ENCODE assay signal across 20 mouse cellular contexts in the genomic region with DNA sequence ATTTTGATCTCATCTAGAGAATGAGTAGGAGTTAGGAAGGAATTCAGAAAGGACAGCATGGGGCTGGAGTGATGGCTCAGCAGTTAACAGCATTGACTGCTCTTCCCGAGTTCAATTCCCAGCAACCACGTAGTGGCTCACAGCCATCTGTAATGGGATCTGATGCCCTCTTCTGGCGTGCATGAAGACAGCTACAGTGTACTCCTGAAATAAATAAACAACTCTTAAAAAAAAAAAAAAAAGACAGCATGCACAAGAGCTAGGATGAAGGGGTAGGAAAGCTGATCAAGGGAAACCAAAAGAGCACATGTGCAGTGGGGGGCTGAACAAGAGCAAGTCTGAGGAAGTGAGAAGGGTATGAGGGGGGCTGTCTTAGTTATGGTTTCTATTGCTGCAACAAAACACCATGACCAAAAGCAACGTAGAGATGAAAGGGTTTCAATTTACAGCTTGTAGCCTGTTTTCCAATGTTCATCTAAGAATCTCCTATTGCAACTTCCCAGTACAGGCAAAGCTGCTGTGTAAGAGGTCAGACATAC.
A peak's percentile ranks its signal among the peaks of the same experiment; 100 is the strongest.
DNase-seq lines count a peak whose midpoint lies in the region; ATAC-seq and TF ChIP-seq lines count a peak whose summit lies in the region.
"Had no signal": no experiment of that assay in that cellular context is flagged by ENCODE, and none has a peak within 500 bp of the region (broad histone marks: within the 10 kb centered on the region; RNA-seq: fewer than 3 reads in every experiment).

No protein-coding gene starts in this region.

- 47% methylated on average over 4 of the region's 4 CpGs for WGBS in hindbrain, postnatal 0 days
- WGBS in hindbrain, embryonic 16.5 days: 53% methylated on average over 4 of the region's 4 CpGs
- WGBS in lung, postnatal 0 days: 46% methylated on average over 4 of the region's 4 CpGs
- WGBS in stomach, postnatal 0 days: 56% methylated on average over 4 of the region's 4 CpGs

- H3K36me3 ChIP-seq in hindbrain, postnatal 0 days (ENCODE audit: insufficient read depth, low read length): no peaks in the 10 kb centered on the region
- peaks cover 3% of the 10 kb centered on the region; the same call in 1 of the 2 replicates for H3K36me3 ChIP-seq in hindbrain, embryonic 16.5 days (ENCODE audit: control insufficient read depth, insufficient read depth, low read length)
- H3K36me3 ChIP-seq in lung, postnatal 0 days (ENCODE audit: insufficient read depth, low read length): no peaks in the 10 kb centered on the region
- no peaks in the 10 kb centered on the region; the same call in 1 of the 2 replicates for H3K36me3 ChIP-seq in stomach, postnatal 0 days (ENCODE audit: control insufficient read depth, insufficient read depth, low read length)
- H3K36me3 ChIP-seq: embryonic facial prominence, embryonic 12.5 days; neural tube, embryonic 12.5 days had no signal

- H3K9ac ChIP-seq in hindbrain, postnatal 0 days (replicated peaks; ENCODE audit: low read length): no peak overlapping the region
- no peak overlapping the region for H3K9ac ChIP-seq in hindbrain, embryonic 16.5 days (ENCODE audit: low read depth, low read length)
- H3K9ac ChIP-seq in lung, postnatal 0 days (replicated peaks; ENCODE audit: low read depth): no peak overlapping the region
- H3K9ac ChIP-seq in stomach, postnatal 0 days (ENCODE audit: low read length): no peak overlapping the region
- H3K9ac ChIP-seq: embryonic facial prominence, embryonic 12.5 days; neural tube, embryonic 12.5 days had no signal

- POLR2A ChIA-PET in Patski (lab: Charles Lee): no interaction called here

- TF ChIP-seq EP300 in lung, postnatal 0 days (IDR thresholded peaks at IDR 0.05): no peak
- no peak for TF ChIP-seq EP300 in stomach, postnatal 0 days (optimal IDR thresholded peaks at IDR 0.05)

- no peaks in the 10 kb centered on the region for H3K4me1 ChIP-seq in hindbrain, postnatal 0 days (ENCODE audit: insufficient read depth, low read length)
- no peaks in the 10 kb centered on the region for H3K4me1 ChIP-seq in hindbrain, embryonic 16.5 days (ENCODE audit: control insufficient read depth, insufficient read depth, low read depth, low read length)
- H3K4me1 ChIP-seq in lung, postnatal 0 days (ENCODE audit: insufficient read depth, low read depth, low read length): no peaks in the 10 kb centered on the region
- H3K4me1 ChIP-seq in stomach, postnatal 0 days (replicated peaks; ENCODE audit: control insufficient read depth, insufficient read depth): no peaks in the 10 kb centered on the region
- H3K4me1 ChIP-seq: embryonic facial prominence, embryonic 12.5 days; neural tube, embryonic 12.5 days had no signal

- DNase-seq in hindbrain, postnatal 0 days (ENCODE audit: low spot score): no peak
- DNase-seq in lung, postnatal 0 days (ENCODE audit: low spot score): no peak
- DNase-seq in lung, postnatal 10 days: no peak
- DNase-seq in Patski (ENCODE audit: low read depth, low spot score): no peak
- no peak for DNase-seq in stomach, postnatal 0 days (ENCODE audit: low spot score)
- DNase-seq in thymus, adult 18-20 months: no peak
- DNase-seq: adrenal gland, adult 8-10 months; cerebellum, adult 8-10 months; heart, postnatal 36 days; kidney, adult 8-10 months; layer of hippocampus, postnatal 36 days; left cerebral cortex, postnatal 4 days; lung, postnatal 14 days; thymus, postnatal 4 days had no signal

- no peak overlapping the region for H3K4me2 ChIP-seq in hindbrain, postnatal 0 days (ENCODE audit: low read depth, low read length)
- H3K4me2 ChIP-seq in hindbrain, embryonic 16.5 days (ENCODE audit: low read length): no peak overlapping the region
- H3K4me2 ChIP-seq in lung, postnatal 0 days (replicated peaks; ENCODE audit: low read depth, low read length): no peak overlapping the region
- H3K4me2 ChIP-seq in stomach, postnatal 0 days (replicated peaks; ENCODE audit: low read depth): no peak overlapping the region
- H3K4me2 ChIP-seq: embryonic facial prominence, embryonic 12.5 days; liver, embryonic 11.5 days; neural tube, embryonic 12.5 days had no signal

- in situ Hi-C loops in Patski (cut with MboI; ENCODE audit: low pct_unique_long_range_greater_than_20kb): no loop called here

- no peak for ATAC-seq in hindbrain, postnatal 0 days
- ATAC-seq in hindbrain, embryonic 16.5 days: no peak
- ATAC-seq in lung, postnatal 0 days: no peak
- no peak for ATAC-seq in Patski
- no peak for ATAC-seq in stomach, postnatal 0 days (ENCODE audit: low FRiP score, low TSS enrichment)
- ATAC-seq: forebrain, embryonic 16.5 days had no signal

- H3K27me3 ChIP-seq in hindbrain, postnatal 0 days (ENCODE audit: insufficient read depth, low read length): no peaks in the 10 kb centered on the region
- no peaks in the 10 kb centered on the region for H3K27me3 ChIP-seq in hindbrain, embryonic 16.5 days (replicated peaks; ENCODE audit: control insufficient read depth, insufficient read depth, low read length)
- no peaks in the 10 kb centered on the region for H3K27me3 ChIP-seq in lung, postnatal 0 days (replicated peaks; ENCODE audit: insufficient read depth, low read length)
- no peaks in the 10 kb centered on the region for H3K27me3 ChIP-seq in Patski
- H3K27me3 ChIP-seq in stomach, postnatal 0 days (ENCODE audit: control insufficient read depth, insufficient read depth, low read length): no peaks in the 10 kb centered on the region
- H3K27me3 ChIP-seq: embryonic facial prominence, embryonic 12.5 days; neural tube, embryonic 12.5 days had no signal

- peak; percentile 29 for TF ChIP-seq CTCF in hindbrain, postnatal 0 days (IDR thresholded peaks at IDR 0.05; ENCODE audit: low read depth)
- peak; percentile 39 for TF ChIP-seq CTCF in lung, postnatal 0 days (IDR thresholded peaks at IDR 0.05)
- peak; percentile 45 for TF ChIP-seq CTCF in Patski (IDR thresholded peaks at IDR 0.05)
- TF ChIP-seq CTCF in stomach, postnatal 0 days (IDR thresholded peaks at IDR 0.05; ENCODE audit: low read depth): peak; percentile 41

- CTCF ChIA-PET in Patski (lab: Charles Lee): interaction anchor here (1.6 to 1.7 kb wide), 2 partner anchors 12 to 290 kb away, joined by 3 to 6 read pairs; partner anchors contain the start of gene Tmem242

- no peak overlapping the region for H3K4me3 ChIP-seq in hindbrain, postnatal 0 days (ENCODE audit: low read length)
- no peak overlapping the region for H3K4me3 ChIP-seq in hindbrain, embryonic 16.5 days (ENCODE audit: low read length)
- no peak overlapping the region for H3K4me3 ChIP-seq in lung, postnatal 0 days (ENCODE audit: low read depth, low read length)
- no peak overlapping the region for H3K4me3 ChIP-seq in stomach, postnatal 0 days (ENCODE audit: low read depth, low read length)
- H3K4me3 ChIP-seq: embryonic facial prominence, embryonic 12.5 days; neural tube, embryonic 12.5 days had no signal

- no peaks in the 10 kb centered on the region for H3K9me3 ChIP-seq in hindbrain, postnatal 0 days (ENCODE audit: low read length)
- H3K9me3 ChIP-seq in hindbrain, embryonic 16.5 days (ENCODE audit: control insufficient read depth, low read length): no peaks in the 10 kb centered on the region
- H3K9me3 ChIP-seq in lung, postnatal 0 days (ENCODE audit: low read length): no peaks in the 10 kb centered on the region
- H3K9me3 ChIP-seq in stomach, postnatal 0 days (ENCODE audit: control insufficient read depth, low read length): no peaks in the 10 kb centered on the region
- H3K9me3 ChIP-seq: embryonic facial prominence, embryonic 12.5 days; G1E; neural tube, embryonic 12.5 days had no signal

- no peak overlapping the region for H3K27ac ChIP-seq in hindbrain, postnatal 0 days
- no peak overlapping the region for H3K27ac ChIP-seq in hindbrain, embryonic 16.5 days (ENCODE audit: low read depth, low read length)
- no peak overlapping the region for H3K27ac ChIP-seq in lung, postnatal 0 days (ENCODE audit: low read length)
- no peak overlapping the region for H3K27ac ChIP-seq in stomach, postnatal 0 days (replicated peaks)
- H3K27ac ChIP-seq: embryonic facial prominence, embryonic 12.5 days; neural tube, embryonic 12.5 days had no signal
